Mouse (Mus musculus): ENCODE results near the gene Nos1.
A peak's percentile ranks its signal among the peaks of the same experiment; 100 is the strongest.

Nos1 gene

DNA sequence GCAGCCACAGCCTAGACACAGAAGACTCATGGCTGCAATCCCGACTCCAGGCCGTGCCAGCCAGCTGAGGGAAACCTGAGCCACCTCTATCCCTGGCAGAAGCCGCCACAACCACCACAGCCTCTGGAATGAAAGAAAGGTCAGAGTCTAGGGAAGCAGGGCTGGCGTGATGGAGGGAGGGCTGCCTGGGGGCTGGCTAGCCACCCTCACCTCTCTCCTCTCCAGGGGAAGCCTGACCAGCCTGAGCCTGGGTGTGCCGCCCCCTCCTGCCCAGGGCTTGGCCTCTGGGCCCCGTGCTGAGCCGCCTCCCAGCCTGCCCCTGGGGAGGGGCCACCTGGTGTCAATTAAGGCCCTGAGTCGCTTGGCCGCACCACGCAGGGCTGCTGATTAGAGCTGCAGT, at the start of gene Nos1:
Nos1 (plus strand) TSS at position 352 of the 400 bp plus-strand sequence.
- DNase-seq (ENCODE audit: low read depth): no peak

DNA sequence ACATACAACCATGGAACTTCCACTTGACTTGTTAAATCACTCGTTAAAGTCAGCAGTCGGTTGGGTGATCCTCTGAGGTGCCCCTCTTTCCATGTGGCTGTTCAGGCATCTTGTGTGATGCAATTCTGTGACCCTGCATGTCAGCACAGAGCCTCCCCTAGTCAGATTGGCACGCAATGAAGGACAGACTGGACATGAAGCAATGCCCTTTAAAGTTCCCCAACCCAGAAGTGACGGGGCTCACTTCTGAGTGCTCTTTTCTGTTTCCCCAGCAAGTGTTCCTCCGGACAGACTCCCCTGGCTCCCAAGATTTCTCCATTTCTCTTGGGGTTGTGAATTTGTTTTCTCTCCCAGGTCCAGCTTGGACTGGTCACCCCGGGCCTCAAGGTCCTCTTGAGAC, 49.5 kb upstream of the Nos1 start:
- no peak for DNase-seq (ENCODE audit: low read depth)

DNA sequence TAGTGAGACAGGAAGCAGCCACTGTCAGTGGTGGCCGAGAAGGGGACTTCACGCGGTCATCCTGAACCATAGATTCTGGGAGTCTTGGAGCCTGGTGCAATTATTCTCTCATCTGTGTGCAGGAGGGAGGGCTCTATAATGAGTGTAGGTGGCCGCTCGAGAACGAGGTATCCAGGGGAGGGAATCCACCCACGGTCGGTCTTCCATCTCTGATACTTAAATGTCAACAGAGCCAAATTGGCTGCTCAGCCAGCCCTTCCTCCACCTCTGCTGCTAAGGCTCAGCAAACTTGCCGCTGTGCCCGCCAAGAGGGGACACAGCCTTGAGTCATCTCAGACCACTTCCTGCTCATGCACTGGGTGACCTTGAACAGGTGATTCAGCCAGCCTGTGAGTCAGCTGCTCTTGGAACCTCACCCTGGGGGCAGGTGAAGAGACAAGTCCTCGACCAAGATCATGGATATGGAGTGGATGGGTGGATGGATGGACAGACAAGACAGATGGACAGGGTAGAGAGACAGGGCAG, 36.1 kb upstream of the Nos1 start:
- DNase-seq (ENCODE audit: low read depth): no peak

DNA sequence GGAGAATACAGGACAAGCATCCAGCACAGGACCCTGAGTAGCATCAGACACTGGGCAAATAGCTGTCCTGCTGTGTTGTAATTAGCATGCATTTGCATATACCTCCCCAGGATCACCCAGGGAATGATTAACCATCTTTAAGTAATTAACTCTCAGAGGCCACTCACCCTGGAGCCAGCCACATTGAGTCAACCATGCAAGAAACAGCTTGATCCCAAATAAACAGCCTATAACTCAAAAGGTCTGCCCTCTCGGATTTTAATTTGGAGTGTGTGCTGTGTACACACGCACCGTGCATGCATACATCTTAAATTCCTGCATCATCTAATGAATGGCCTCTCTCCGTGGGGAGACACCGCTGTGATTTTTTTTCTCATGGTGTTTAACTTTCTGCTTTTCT, 31.5 kb upstream of the Nos1 start:
- no peak for DNase-seq (ENCODE audit: low read depth)

DNA sequence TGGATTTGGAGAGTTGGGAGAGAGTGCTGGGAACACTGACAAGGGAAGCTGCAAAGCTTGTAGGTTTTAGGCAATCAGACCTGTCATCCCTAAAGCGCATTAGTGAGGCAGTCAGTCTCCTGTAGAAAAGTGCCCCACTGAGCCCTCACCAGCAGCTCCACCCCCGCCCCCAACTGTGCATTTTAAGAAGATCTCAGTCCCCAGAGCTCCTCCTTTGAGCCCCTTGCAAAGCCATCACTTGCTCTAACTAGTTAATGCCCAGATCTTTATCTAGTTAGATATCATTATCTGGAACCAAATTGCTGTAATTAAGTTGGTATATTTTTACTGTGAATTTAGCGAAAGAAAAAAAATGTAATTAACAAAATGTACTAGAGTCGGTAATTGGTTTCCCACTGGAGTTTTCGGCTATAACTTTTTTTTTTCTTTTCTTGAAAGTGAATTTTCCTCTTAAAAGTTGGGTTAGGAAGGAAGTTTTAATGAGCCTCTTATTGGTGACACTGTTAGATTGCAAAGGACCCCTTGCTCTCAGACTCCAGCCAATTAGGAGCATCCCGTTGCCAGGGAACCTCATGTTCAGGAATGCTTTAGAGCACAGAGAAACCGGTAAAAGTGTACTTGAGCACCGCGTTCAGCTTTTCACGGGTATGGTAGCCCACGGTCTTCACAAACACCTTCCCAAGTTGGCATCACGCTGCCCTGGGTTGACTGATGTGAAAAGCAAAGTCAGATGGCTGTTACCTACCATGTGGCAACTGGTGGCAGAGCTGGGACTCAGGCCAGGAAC, 22.9 kb upstream of the Nos1 start:
- DNase-seq (ENCODE audit: low read depth): no peak

DNA sequence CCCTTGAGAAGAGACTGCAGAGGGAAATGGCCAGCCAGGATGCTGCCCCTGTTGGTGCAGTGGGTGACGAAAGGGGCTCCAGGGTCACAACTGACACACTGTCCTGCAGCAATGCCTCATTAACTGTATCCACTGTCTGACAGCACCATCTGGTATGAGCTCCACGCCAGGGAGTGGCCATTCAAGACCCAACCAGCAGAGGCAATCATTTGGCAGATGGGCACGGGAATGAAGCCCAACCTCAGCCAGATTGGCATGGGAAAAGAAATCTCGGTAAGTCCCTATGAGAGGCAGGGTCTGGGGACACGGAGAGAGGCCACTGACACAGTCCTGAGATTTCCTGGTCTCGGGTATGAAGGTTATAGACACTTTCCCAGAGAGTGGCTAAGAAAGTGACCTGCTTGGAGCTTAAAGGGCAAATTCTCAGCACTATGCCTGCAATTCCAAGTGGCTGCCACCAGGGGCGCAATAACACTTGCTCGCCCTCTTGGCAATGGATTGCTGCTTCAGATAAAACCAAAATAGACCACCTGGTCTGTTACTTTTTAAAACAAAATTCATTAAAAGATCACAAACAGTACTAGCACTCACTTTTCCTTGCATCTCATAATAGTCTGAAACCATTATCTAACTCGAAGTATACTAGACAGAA, 19.5 kb upstream of the Nos1 start:
- DNase-seq (ENCODE audit: low read depth): peak; percentile 3

DNA sequence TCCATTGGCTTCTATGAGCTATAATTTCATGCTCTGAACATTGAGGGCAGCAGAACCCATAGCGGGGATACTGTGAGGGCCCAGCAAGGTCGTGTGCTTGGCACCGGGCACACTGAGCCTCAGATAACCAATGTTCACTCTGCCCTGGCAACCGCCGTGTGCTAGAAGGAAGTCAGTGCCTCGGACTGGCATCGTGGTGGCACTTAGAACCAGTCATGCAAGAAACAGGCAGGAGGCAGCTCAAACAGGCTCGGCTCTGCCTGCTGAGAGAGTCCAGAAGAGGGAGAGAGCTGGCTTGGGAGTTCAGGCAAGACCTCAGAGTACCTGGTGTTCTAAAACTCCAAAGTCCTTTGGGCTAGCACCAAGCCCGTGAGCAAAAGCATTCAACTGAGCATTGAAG, 16.3 kb upstream of the Nos1 start:
- no peak for DNase-seq (ENCODE audit: low read depth)

DNA sequence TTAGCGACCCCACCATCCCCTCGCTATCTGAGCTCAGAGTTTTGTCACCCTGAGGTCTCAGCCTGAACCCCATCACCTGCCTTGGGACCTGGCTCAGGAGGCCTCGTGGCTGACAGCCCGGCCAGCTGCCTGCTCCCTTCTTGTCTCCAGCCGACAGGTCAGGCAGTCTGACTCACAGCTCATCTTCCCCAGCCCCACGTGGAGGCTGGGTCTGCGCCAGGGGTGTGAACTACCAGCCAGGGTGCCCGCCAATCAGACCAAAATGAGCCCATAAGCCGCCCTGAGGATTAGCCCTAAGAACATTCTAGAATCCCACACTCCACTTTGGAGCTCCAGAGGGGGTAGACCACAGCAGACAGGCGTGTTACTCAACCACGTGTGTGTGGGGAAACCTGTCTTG, 1.7 kb upstream of the Nos1 start:
- no peak for DNase-seq (ENCODE audit: low read depth)

DNA sequence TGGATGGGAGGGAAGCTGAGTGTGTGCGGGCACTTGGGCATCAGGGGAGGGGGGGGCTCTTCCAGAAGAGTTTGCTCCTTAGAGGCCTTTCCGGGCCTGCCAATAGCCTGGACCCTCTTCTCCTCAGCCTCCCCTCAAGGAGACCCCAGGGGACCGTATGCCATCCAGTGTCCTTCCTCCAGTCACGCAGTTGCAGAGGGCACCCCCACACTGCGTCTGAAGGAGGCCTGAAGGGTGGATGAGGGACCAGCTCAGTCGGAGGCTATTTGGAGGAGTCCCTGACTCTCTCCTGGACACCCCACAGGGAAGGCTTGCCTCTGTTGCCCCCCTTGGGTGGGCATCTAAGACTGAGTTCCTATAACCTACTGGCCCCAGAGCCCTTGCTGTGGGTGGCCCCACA, 346 bp downstream of the Nos1 start:
- DNase-seq (ENCODE audit: low read depth): no peak

DNA sequence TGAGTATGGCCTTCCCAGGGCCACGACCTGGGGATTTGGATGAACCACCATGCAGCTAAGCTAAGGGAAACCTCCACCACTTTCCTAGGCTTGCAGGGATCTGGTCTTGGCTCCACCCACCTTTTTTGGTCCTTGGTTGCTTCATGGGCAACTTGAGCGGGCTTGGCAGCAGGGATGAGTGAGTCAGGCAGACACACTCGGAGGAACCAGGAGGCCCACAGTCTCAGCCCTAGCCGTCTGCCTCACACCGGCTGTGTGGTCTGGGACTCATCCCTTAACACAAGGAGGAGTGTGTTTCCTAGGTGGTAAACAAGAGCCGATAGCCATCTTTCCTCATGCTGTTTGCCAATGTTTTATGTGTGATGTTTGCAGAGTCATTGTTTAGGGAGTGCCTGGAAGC, 9.2 kb downstream of the Nos1 start:
- DNase-seq (ENCODE audit: low read depth): no peak

DNA sequence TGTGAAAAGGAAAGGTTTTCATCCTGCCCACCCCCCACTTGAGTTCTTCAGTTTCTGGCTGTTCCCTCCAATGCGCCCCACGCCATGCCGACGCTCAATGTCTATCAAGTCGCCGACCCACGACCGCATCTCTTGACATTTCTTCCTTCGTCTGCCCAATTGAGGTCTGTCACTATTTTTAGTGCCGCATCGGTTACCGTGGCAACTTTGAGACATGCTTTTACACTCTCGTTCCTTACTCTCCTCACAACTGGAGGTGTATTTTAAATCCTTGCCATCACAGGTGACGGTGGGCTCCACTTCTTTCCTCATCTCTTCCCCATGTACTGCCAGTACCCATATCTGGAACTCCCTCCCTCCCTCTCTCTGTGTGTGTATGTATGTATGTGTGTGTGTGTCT, 11.0 kb downstream of the Nos1 start:
- DNase-seq (ENCODE audit: low read depth): no peak

DNA sequence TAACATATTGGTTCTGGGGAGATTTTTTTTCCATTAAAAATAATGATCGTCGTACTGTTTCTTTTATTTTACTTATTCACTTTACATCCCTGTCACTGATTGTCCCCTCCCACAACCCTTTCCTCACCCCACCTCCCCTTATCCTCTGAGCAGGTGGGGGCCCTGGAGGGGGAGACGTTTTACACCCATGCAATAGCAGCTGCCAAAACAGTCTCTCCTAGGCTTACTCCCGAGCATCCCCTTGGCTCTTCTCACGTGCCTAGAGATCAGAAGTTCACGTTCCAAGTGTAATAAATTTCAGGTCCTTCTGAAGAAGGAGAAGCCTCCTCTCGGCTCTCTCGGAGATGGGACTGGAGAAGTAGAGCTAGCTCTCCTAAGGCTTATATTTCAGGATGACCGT, 20.0 kb downstream of the Nos1 start:
- no peak for DNase-seq (ENCODE audit: low read depth)

DNA sequence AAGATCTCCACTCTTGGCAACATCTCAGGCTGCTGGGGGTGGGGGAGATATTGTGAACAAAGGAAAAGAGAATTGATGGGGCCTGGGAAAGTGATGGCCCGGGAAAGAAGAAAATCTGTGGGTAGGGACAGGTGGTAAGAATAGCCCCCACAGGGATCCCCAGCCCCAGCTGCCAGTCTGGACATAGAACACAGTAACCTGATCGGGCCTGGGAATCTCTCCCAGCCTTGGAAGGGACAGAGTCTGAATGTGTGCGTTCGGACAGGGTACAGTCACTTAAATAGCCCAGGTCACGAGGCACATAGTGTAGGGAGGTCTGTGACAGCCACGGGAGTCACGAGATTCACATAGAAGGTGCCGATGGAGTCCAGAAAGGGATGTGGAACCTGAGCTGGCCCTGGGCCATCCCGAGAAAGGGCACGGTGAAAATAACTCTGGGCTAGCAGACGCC, 21.3 kb downstream of the Nos1 start:
- DNase-seq (ENCODE audit: low read depth): no peak

DNA sequence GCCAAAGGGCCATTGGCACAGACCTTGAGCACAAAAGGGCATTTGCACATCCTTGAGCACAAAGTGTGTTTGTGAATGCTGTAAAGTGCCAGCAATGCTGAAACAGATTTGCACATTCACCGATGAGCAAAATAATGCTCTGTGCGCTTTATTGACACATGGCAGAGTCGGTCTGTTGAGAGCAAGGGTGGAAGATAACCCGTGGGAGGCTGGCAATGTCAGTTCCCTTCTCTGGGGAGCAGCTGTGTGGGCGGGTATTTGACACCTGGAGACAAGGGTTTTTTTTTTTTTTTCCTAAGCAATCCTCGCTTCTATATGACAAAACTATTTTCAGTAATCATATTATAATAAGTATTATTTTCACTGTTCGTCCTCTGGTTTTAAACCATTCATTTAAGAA, 22.7 kb downstream of the Nos1 start:
- DNase-seq (ENCODE audit: low read depth): no peak

DNA sequence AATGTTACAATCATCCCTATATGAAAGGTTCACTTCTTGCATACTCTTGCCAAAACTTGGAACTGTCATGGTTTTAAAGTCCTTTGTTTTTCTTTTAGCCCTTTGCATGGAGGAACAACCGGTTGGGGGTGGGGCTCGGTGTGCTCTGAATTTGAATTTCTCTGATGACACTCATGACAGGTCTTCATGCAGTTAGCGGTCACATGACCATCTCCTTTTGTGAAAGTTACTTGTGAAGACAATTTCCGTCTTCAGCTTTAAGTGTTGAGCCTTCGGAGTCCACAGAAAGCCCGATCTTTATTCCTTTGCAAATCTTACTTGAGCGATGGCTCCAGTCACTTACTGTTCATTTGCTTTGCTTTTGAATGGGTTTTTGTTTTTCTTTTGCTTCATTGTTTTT, 30.1 kb downstream of the Nos1 start:
- no peak for DNase-seq (ENCODE audit: low read depth)

DNA sequence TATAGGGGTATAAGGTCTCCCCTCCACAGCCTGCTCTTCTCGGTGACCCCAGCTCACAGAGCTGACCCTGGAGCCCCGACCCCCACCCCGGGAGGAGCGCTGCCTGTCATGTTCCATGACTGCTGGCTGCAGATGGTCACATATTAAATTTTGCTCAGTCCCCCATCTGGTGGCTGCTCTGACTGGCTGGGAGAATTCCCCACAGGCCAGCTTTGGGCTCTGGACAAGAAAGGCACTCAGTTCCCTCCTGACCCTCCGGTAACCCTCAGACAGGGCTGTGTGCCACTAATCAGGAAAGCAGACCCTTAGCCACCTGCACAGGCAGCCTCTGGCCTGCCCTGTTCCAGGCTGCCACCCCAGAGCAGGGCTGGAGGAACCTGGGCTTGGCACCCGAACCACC, 38.0 kb downstream of the Nos1 start:
- DNase-seq (ENCODE audit: low read depth): no peak

DNA sequence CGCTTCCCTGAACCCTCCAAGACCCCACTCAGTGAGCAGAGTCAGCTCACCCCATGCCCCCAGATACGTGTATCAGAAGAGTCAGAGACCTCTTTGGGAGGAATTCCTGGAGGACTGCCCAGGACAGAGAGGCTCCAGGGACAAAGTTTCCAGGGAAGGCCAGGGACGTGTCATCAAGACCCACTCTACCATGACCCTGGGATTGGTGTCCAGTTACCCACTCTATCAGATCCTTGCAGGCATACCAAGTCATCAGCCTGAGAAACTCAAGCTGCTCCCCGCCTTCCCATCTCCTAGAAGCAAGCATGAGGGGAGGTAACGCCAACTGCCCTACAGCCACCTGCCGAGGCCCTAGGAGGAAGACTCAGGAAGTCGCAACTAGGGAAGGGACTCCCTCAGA, 39.6 kb downstream of the Nos1 start:
- no peak for DNase-seq (ENCODE audit: low read depth)

DNA sequence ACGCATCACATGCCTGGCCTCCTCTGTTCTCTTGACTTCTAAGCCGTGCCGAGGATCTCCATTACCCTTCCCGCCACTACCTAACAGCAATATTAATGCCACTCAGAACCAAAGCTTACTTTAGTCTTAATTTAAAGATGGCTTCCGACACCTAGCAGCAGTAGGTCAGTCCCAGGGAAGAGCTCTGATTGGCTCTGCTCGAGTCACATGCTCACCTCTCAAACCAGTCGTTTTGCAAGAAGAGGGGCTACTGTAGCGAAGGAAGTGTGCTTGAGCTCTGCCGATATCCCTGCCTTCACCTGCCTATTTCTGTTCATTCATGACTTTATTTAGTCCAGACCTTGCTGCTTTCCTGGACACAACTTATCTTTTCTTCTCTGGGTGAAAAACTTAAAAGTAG, 43.0 kb downstream of the Nos1 start:
- no peak for DNase-seq (ENCODE audit: low read depth)

DNA sequence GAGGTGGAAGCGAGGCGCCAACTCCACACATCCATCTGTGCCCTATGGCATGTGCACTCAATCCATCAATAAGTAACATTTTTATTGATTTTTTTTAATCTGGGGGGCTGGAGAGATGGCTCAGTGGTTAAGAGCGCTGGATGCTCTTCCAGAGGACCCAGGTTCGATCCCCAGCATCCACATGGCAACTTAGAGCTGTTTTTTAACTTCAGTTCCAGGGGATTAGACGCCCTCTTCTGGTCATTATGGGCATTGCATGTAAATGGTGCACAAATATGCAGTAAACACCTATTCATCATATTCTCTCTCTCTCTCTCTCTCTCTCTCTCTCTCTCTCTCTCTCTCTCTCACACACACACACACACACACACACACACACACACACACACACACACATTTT, 43.7 kb downstream of the Nos1 start:
- peak; percentile 30 for DNase-seq (ENCODE audit: low read depth)

DNA sequence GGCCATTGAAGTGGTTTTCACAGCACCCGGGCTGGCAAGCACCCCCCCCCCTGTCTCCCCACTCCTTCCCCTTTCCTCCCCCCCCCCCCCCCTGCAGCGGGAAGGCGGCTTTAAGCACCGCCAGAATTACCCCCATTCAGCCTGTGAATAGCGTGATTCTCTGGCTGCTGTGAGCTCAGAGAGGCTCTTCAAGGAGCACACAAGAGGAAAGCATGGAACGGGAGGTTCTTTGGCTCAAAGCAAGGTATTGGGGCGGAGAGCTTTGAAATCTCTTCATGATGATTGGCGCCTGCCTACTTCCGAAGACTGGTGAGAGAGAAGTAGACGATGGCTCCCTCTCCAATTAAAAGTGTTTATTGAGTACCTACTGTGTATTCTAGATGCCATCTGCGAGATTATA, 44.5 kb downstream of the Nos1 start:
- DNase-seq (ENCODE audit: low read depth): no peak

DNA sequence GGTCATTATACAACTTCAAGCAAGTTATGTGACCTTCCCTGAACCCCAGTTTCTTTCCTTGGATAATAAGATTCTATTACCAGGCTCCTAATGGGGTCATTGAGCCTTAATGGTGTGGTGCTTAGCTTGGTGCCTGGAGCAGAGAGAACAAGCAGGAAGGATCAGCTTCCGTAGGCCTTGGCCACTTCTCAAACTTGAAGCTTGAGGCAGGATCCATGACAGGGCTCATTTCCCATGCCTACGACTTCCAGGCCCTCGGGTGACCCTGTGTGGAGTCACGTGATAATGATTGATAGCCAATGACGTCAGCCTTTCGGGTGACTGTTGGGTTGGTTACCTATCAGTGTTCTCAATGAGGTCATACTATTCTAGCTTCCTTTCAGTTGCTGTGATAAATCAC, 46.5 kb downstream of the Nos1 start:
- DNase-seq (ENCODE audit: low read depth): no peak

DNA sequence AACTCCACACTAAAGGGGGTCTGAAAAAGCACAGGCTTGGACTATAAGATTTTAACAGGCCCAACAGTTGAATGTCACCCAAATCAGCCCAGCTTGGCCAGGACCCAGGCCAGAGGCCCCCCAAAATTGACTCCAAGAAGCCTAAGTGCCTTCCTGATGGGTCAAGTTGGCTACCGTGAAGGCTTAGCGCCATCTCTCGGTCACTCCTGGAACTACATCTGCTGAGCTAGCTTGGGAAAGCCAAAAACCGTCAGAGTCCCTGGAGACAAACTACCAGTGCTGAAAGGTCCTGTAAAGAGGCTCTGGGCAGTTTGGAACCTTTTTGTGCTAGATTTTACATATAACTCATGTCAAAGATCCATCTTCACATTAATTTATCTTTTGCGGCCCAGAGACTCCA, 56.1 kb downstream of the Nos1 start:
- peak; percentile 47 for DNase-seq (ENCODE audit: low read depth)

DNA sequence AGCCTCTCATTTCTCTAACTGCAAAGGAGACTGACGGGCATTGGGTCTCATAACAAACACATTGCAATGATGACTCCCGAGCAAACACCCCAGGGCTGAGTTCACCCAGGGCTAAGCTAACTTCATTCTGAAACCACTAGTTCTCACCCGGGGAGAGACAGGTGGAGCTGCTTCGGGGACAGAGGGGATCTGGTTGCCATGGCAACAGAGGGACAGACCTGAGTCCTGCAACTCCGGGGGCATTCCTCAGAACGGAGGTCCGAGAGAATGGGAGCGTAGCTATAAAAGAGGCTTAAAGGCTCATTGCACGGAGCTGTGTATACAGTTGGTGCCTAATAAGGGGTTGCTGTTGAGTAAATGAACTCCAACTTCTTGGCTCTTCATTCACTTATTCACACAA, 56.9 kb downstream of the Nos1 start:
- no peak for DNase-seq (ENCODE audit: low read depth)

DNA sequence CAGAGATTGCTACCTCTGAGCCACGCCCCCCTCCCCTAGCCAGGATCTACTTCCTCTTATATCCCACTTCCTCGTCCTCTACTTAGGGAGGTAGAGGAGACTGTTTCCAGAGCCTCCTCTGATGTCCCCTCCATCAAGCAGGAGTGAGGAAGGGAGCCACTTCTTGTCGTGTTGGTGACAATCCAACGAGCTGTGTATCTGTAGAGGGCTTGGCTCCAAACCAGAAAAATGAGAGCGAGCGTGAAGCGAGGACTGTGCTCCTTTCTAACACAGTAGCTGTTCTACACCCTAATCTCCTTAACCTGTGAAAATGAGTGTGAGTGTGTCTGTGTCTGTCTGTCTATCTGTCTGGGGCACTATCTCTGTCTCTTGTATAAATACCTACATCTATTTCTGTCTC, 58.7 kb downstream of the Nos1 start:
- DNase-seq (ENCODE audit: low read depth): no peak
